Mouse (Mus musculus): ENCODE results near the gene Ppp6c.

Gene Ppp6c

DNA sequence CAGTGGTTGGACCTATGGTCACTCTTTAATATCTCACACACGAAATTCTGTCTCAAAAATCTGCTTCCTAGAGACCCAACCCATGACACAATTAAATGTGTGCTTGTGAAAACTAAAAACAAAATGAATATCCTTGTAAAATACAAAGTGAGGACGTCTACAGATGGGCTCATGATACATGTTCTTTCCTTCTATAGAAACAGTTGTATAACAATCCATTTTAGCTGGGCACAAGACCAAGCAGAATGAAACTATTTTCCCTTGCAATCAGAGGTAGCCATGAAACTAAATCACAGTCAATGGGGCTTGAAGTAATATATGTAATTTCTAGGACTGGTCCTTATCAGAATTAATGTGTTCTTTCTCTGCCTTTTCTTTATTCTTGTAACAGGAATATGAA, 75.3 kb downstream of the Ppp6c start:
- in situ Hi-C loops (cut with MboI; ENCODE audit: low pct_unique_long_range_greater_than_20kb in 1 of 2, low sequenced_read_pairs in 2 of 2, unreplicated experiment in 1 of 2): no loop called here

DNA sequence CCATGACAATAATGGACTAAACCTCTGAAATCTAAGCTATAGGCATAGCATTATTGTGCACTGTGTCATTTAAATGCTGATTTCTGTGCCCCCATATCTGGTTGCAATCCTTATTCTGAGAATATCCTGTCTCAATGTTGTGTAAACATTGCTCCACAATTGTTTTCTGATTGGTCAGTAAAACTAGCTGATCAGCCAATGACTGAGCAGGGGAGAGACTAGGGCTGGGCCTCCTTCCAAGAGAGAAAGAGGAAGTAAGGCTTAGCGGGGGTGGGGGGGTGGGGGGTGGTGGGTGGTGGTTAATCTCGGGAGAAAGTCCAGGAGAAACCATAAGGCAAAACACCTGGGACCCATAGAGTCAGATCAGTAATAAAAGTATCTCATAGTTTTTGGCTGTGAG, 78.2 kb downstream of the Ppp6c start:
- in situ Hi-C loops (cut with MboI; ENCODE audit: low pct_unique_long_range_greater_than_20kb in 1 of 2, low sequenced_read_pairs in 2 of 2, unreplicated experiment in 1 of 2): no loop called here

- in situ Hi-C loops (cut with MboI; ENCODE audit: low pct_unique_long_range_greater_than_20kb in 1 of 2, low sequenced_read_pairs in 2 of 2, unreplicated experiment in 1 of 2): no loop called here
These were observed 79.8 kb downstream of the Ppp6c start for GRCm38 (mm10) chr2:39146469-39146868.

Measured in mouse embryonic stem cell (cell line).